Mouse (Mus musculus): ENCODE measurements around the gene Nfyb. TPM values are rescaled to one million over a fixed set of nuclear protein-coding genes. Genes with fewer than 3 reads are reported as not detected.

The Nfyb gene
- polyA plus RNA-seq, 1 experiment, result 9.1 TPM

- Histone ChIP-seq H3K9me3 (no peaks in the 10 kb centered on the region), H3K4me3 (replicated peaks) (no peak overlapping the region), H3K36me3 (replicated peaks; ENCODE audit: low read length) (peaks cover 100% of the 10 kb centered on the region), H3K27me3 (replicated peaks) (no peaks in the 10 kb centered on the region), H3K4me1 (peaks cover 27% of the 10 kb centered on the region)
- TF ChIP-seq FLI1 (IDR thresholded peaks at IDR 0.05; ENCODE audit: low read length), result no peak
- TF ChIP-seq GATA1 (IDR thresholded peaks at IDR 0.05; ENCODE audit: borderline replicate concordance, low read length), result no peak
Observed at GRCm38 (mm10) chr10:82752921-82753320, 11.0 kb downstream of the Nfyb start.

GRCm38 (mm10) chr10:82750778-82751177, 13.2 kb downstream of the Nfyb start:
- Histone ChIP-seq H3K36me3 (replicated peaks; ENCODE audit: low read length) (peaks cover 100% of the 10 kb centered on the region), H3K4me1 (peaks cover 35% of the 10 kb centered on the region), H3K4me3 (replicated peaks) (no peak overlapping the region), H3K27me3 (replicated peaks) (no peaks in the 10 kb centered on the region), H3K9me3 (no peaks in the 10 kb centered on the region)
- no peak for TF ChIP-seq FLI1 (IDR thresholded peaks at IDR 0.05; ENCODE audit: low read length)
- TF ChIP-seq GATA1 (IDR thresholded peaks at IDR 0.05; ENCODE audit: borderline replicate concordance, low read length), result no peak

- Histone ChIP-seq H3K4me3 (replicated peaks) (peak overlapping the region; percentile 77), H3K36me3 (replicated peaks; ENCODE audit: low read length) (peaks cover 100% of the 10 kb centered on the region), H3K9me3 (no peaks in the 10 kb centered on the region), H3K4me1 (peaks cover 48% of the 10 kb centered on the region), H3K27me3 (replicated peaks) (no peaks in the 10 kb centered on the region)
- TF ChIP-seq GATA1 (IDR thresholded peaks at IDR 0.05; ENCODE audit: borderline replicate concordance, low read length) (no peak), FLI1 (IDR thresholded peaks at IDR 0.05; ENCODE audit: low read length) (no peak)
Observed at GRCm38 (mm10) chr10:82746988-82747850, 16.7 kb downstream of the Nfyb start.

- TF ChIP-seq FLI1 (IDR thresholded peaks at IDR 0.05; ENCODE audit: low read length) (no peak), GATA1 (IDR thresholded peaks at IDR 0.05; ENCODE audit: borderline replicate concordance, low read length) (no peak)
- no peaks in the 10 kb centered on the region for H3K9me3 ChIP-seq
- no peak overlapping the region for H3K4me3 ChIP-seq (replicated peaks)
- peaks cover 99% of the 10 kb centered on the region for H3K36me3 ChIP-seq (replicated peaks; ENCODE audit: low read length)
- H3K4me1 ChIP-seq, result peaks cover 41% of the 10 kb centered on the region
- H3K27me3 ChIP-seq (replicated peaks), result no peaks in the 10 kb centered on the region
Observed at GRCm38 (mm10) chr10:82745301-82745700, 18.6 kb downstream of the Nfyb start.

GRCm38 (mm10) chr10:82744296-82744695, 19.6 kb downstream of the Nfyb start:
- no peak overlapping the region for H3K4me3 ChIP-seq (replicated peaks)
- H3K36me3 ChIP-seq (replicated peaks; ENCODE audit: low read length), result peaks cover 99% of the 10 kb centered on the region
- peaks cover 37% of the 10 kb centered on the region for H3K4me1 ChIP-seq
- TF ChIP-seq FLI1 (IDR thresholded peaks at IDR 0.05; ENCODE audit: low read length), result no peak
- TF ChIP-seq GATA1 (IDR thresholded peaks at IDR 0.05; ENCODE audit: borderline replicate concordance, low read length), result no peak
- H3K9me3 ChIP-seq, result no peaks in the 10 kb centered on the region
- no peaks in the 10 kb centered on the region for H3K27me3 ChIP-seq (replicated peaks)

- Histone ChIP-seq H3K9me3 (no peaks in the 10 kb centered on the region), H3K4me3 (replicated peaks) (no peak overlapping the region), H3K27me3 (replicated peaks) (no peaks in the 10 kb centered on the region), H3K4me1 (peaks cover 34% of the 10 kb centered on the region), H3K36me3 (replicated peaks; ENCODE audit: low read length) (peaks cover 99% of the 10 kb centered on the region)
- no peak for TF ChIP-seq GATA1 (IDR thresholded peaks at IDR 0.05; ENCODE audit: borderline replicate concordance, low read length)
- TF ChIP-seq FLI1 (IDR thresholded peaks at IDR 0.05; ENCODE audit: low read length), result no peak
Observed at GRCm38 (mm10) chr10:82742578-82742977, 21.4 kb downstream of the Nfyb start.

- H3K4me3 ChIP-seq (replicated peaks), result no peak overlapping the region
- no peak for TF ChIP-seq GATA1 (IDR thresholded peaks at IDR 0.05; ENCODE audit: borderline replicate concordance, low read length)
- no peak for TF ChIP-seq FLI1 (IDR thresholded peaks at IDR 0.05; ENCODE audit: low read length)
- H3K27me3 ChIP-seq (replicated peaks), result no peaks in the 10 kb centered on the region
- H3K4me1 ChIP-seq, result peaks cover 27% of the 10 kb centered on the region
- H3K9me3 ChIP-seq, result no peaks in the 10 kb centered on the region
- peaks cover 97% of the 10 kb centered on the region for H3K36me3 ChIP-seq (replicated peaks; ENCODE audit: low read length)
Observed at GRCm38 (mm10) chr10:82741876-82742275, 22.1 kb downstream of the Nfyb start.

- TF ChIP-seq GATA1 (IDR thresholded peaks at IDR 0.05; ENCODE audit: borderline replicate concordance, low read length), result no peak
- TF ChIP-seq FLI1 (IDR thresholded peaks at IDR 0.05; ENCODE audit: low read length), result no peak
- Histone ChIP-seq H3K4me3 (replicated peaks) (no peak overlapping the region), H3K36me3 (replicated peaks; ENCODE audit: low read length) (peaks cover 94% of the 10 kb centered on the region), H3K9me3 (no peaks in the 10 kb centered on the region), H3K27me3 (replicated peaks) (no peaks in the 10 kb centered on the region), H3K4me1 (peaks cover 22% of the 10 kb centered on the region)
Observed at GRCm38 (mm10) chr10:82741354-82741753, 22.6 kb downstream of the Nfyb start.

- Histone ChIP-seq H3K4me3 (replicated peaks) (peak overlapping the region; percentile 98), H3K27me3 (replicated peaks) (no peaks in the 10 kb centered on the region), H3K9me3 (no peaks in the 10 kb centered on the region), H3K4me1 (peaks cover 65% of the 10 kb centered on the region), H3K36me3 (replicated peaks; ENCODE audit: low read length) (peaks cover 36% of the 10 kb centered on the region)
- TF ChIP-seq GATA1 (IDR thresholded peaks at IDR 0.05; ENCODE audit: borderline replicate concordance, low read length) (no peak), FLI1 (IDR thresholded peaks at IDR 0.05; ENCODE audit: low read length) (no peak)
Observed at GRCm38 (mm10) chr10:82699296-82699941, 64.5 kb downstream of the Nfyb start.

GRCm38 (mm10) chr10:82698712-82699261, 65.2 kb downstream of the Nfyb start:
- peaks cover 71% of the 10 kb centered on the region for H3K4me1 ChIP-seq
- peak overlapping the region; percentile 98 for H3K4me3 ChIP-seq (replicated peaks)
- no peaks in the 10 kb centered on the region for H3K9me3 ChIP-seq
- peaks cover 30% of the 10 kb centered on the region for H3K36me3 ChIP-seq (replicated peaks; ENCODE audit: low read length)
- TF ChIP-seq FLI1 (IDR thresholded peaks at IDR 0.05; ENCODE audit: low read length), result no peak
- TF ChIP-seq GATA1 (IDR thresholded peaks at IDR 0.05; ENCODE audit: borderline replicate concordance, low read length), result no peak
- no peaks in the 10 kb centered on the region for H3K27me3 ChIP-seq (replicated peaks)

Other genes starting within 250 kb of the Nfyb start
- gene 1190007I07Rik, start 140.9 kb downstream of the Nfyb start, polyA plus RNA-seq (2012; ENCODE audit: insufficient read depth, low replicate concordance), result 39.6 and 51.9 TPM in 2 replicates
- 1.4 and 4.4 TPM in 2 replicates for gene Tdg, start 134.3 kb downstream of the Nfyb start, polyA plus RNA-seq (2012; ENCODE audit: insufficient read depth, low replicate concordance)
- gene Glt8d2, start 73.5 kb downstream of the Nfyb start, polyA plus RNA-seq (2012; ENCODE audit: insufficient read depth, low replicate concordance), result not detected in 2 replicates
- 1.9 and 2.9 TPM in 2 replicates for gene Hcfc2, start 68.0 kb downstream of the Nfyb start, polyA plus RNA-seq (2012; ENCODE audit: insufficient read depth, low replicate concordance)
- gene Txnrd1, start 69.8 kb upstream of the Nfyb start, polyA plus RNA-seq (2012; ENCODE audit: insufficient read depth, low replicate concordance), result 80.6 and 172 TPM in 2 replicates
- gene Eid3, start 102.5 kb upstream of the Nfyb start, polyA plus RNA-seq (2012; ENCODE audit: insufficient read depth, low replicate concordance), result 1.2 TPM in 1 of 2 replicates, not detected in the other
- gene Chst11, start 221.4 kb upstream of the Nfyb start, polyA plus RNA-seq (2012; ENCODE audit: insufficient read depth, low replicate concordance), result 10.4 and 12.4 TPM in 2 replicates

Data from megakaryocyte, embryonic 14.5 days (primary cell).